Mouse (Mus musculus): ENCODE measurements at regions not wholly inside any gene's neighbourhood (a gene's known extent, or its start where the extent isn't known, plus 50 kb on each side); places are given as distances from the start of the nearest gene placed in this dataset.
"Not testable (repeated sequence)": the region's sequence is repeated elsewhere in the genome, so short reads cannot be mapped to it uniquely, and the experiment has no call there.

- no peak for DNase-seq (ENCODE audit: low read depth, low spot score)
Observed at GRCm38 (mm10) chr14:16079096-16079495, 170.0 kb upstream of the Ngly1 start.

- DNase-seq (ENCODE audit: low read depth, low spot score), result not testable (repeated sequence)
Observed at GRCm38 (mm10) chr14:16087231-16087630, 161.8 kb upstream of the Ngly1 start.

GRCm38 (mm10) chr14:16092391-16093132, 156.5 kb upstream of the Ngly1 start:
- no peak for DNase-seq (ENCODE audit: low read depth, low spot score)

GRCm38 (mm10) chr14:16093133-16093505, 156.0 kb upstream of the Ngly1 start:
- no peak for DNase-seq (ENCODE audit: low read depth, low spot score)

- no peak for DNase-seq (ENCODE audit: low read depth, low spot score)
Observed at GRCm38 (mm10) chr14:16109414-16109813, 139.7 kb upstream of the Ngly1 start.

GRCm38 (mm10) chr14:16132672-16133071, 116.4 kb upstream of the Ngly1 start:
- DNase-seq (ENCODE audit: low read depth, low spot score), result no peak

GRCm38 (mm10) chr14:16133410-16133809, 115.7 kb upstream of the Ngly1 start:
- DNase-seq (ENCODE audit: low read depth, low spot score), result no peak

- DNase-seq (ENCODE audit: low read depth, low spot score), result no peak
Observed at GRCm38 (mm10) chr14:16136187-16136586, 112.9 kb upstream of the Ngly1 start.

GRCm38 (mm10) chr14:16144299-16144698, 104.8 kb upstream of the Ngly1 start:
- DNase-seq (ENCODE audit: low read depth, low spot score), result no peak

- DNase-seq (ENCODE audit: low read depth, low spot score), result no peak
Observed at GRCm38 (mm10) chr14:16146811-16147210, 102.3 kb upstream of the Ngly1 start.

GRCm38 (mm10) chr14:16151815-16152214, 97.3 kb upstream of the Ngly1 start:
- DNase-seq (ENCODE audit: low read depth, low spot score), result no peak

- no peak for DNase-seq (ENCODE audit: low read depth, low spot score)
Observed at GRCm38 (mm10) chr14:16152702-16153101, 96.4 kb upstream of the Ngly1 start.

- no peak for DNase-seq (ENCODE audit: low read depth, low spot score)
Observed at GRCm38 (mm10) chr14:16155106-16155505, 94.0 kb upstream of the Ngly1 start.

GRCm38 (mm10) chr14:16170226-16170625, 78.9 kb upstream of the Ngly1 start:
- no peak for DNase-seq (ENCODE audit: low read depth, low spot score)

GRCm38 (mm10) chr14:16172261-16172660, 76.8 kb upstream of the Ngly1 start:
- no peak for DNase-seq (ENCODE audit: low read depth, low spot score)

- DNase-seq (ENCODE audit: low read depth, low spot score), result no peak
Observed at GRCm38 (mm10) chr14:16173292-16173691, 75.8 kb upstream of the Ngly1 start.

GRCm38 (mm10) chr14:16178227-16178626, 70.9 kb upstream of the Ngly1 start:
- DNase-seq (ENCODE audit: low read depth, low spot score), result no peak

- DNase-seq (ENCODE audit: low read depth, low spot score), result no peak
Observed at GRCm38 (mm10) chr14:16181822-16182221, 67.3 kb upstream of the Ngly1 start.

- DNase-seq (ENCODE audit: low read depth, low spot score), result no peak
Observed at GRCm38 (mm10) chr14:16185246-16185645, 63.8 kb upstream of the Ngly1 start.

Data from embryo, embryonic 11.5 days (tissue).